Mouse (Mus musculus) kidney, postnatal 0 days (tissue): ENCODE results near the gene Rps18. TPM values are rescaled to one million over a fixed set of nuclear protein-coding genes. Genes with fewer than 3 reads are reported as not detected.

Experiments
- ATAC-seq: fragments of 200-750 bp; cut with Nextera tagmentation; replicated peaks from 2 replicates; pipeline ENCODE4 v1.8.0; 2017; ENCODE audit warnings: low read depth, moderate number of reproducible peaks, moderate TSS enrichment, moderate library complexity; ENCODE audit not compliant: low FRiP score
- DNase-seq: peaks from one replicate; pipeline ENCODE4 v3.0.0-alpha.2; 2016; ENCODE audit warnings: low spot score
- H3K27ac ChIP-seq: fragments of 300-500 bp; sonication (generic); 2 replicates; pipeline ENCODE4 v1.5.1; 2014; ENCODE audit warnings: mild to moderate bottlenecking
- H3K27me3 ChIP-seq: fragments of 300-500 bp; sonication (generic); 2 replicates; pipeline ENCODE4 v1.6.1; 2014; ENCODE audit warnings: low read length, mixed read lengths; ENCODE audit not compliant: insufficient read depth
- H3K36me3 ChIP-seq: fragments of 300-500 bp; sonication (generic); 2 replicates; pipeline ENCODE4 v1.6.1; 2014; ENCODE audit warnings: low read length, mixed read lengths; ENCODE audit not compliant: insufficient read depth
- H3K4me1 ChIP-seq: fragments of 300-500 bp; sonication (generic); replicated peaks from 2 replicates; pipeline ENCODE4 v1.6.1; 2014; ENCODE audit warnings: antibody characterized with exemption, low read length, mixed read lengths; ENCODE audit not compliant: insufficient read depth
- H3K4me2 ChIP-seq: fragments of 300-500 bp; sonication (generic); 2 replicates; pipeline ENCODE4 v1.6.1; 2014; ENCODE audit warnings: mild to moderate bottlenecking, low read length, moderate library complexity, mixed read lengths
- H3K4me3 ChIP-seq: fragments of 300-500 bp; sonication (generic); replicated peaks from 2 replicates; pipeline ENCODE4 v1.5.1; 2014; ENCODE audit warnings: low read depth, low read length
- H3K9ac ChIP-seq: fragments of 300-500 bp; sonication (generic); 2 replicates; pipeline ENCODE4 v1.6.1; 2014; ENCODE audit warnings: low read depth, low read length
- H3K9me3 ChIP-seq: fragments of 300-500 bp; sonication (generic); replicated peaks from 2 replicates; pipeline ENCODE4 v1.6.1; 2016; ENCODE audit warnings: low read length, inconsistent platforms, mixed read lengths
- CTCF ChIP-seq: IDR thresholded peaks from 2 replicates; pipeline ENCODE4 v1.5.1; 2016; ENCODE audit warnings: antibody characterized with exemption, low read depth, mild to moderate bottlenecking, moderate library complexity
- WGBS: fragments of 180-500 bp; shearing (Covaris S2); extraction: QIAGEN DNeasy Blood & Tissue Kit; methylation state at CpG from one replicate; pipeline ENCODE4 v1.1.7; 2014; 5-methylcytosine and 5-hydroxymethylcytosine counted together
- polyA plus RNA-seq: library from polyadenylated mRNA; unstranded; fragments of >200 nt; fragmentation: Nextera tagmentation; extraction: Ambion mirVana; gene quantifications from 2 replicates; pipeline ENCODE4 v1.2.1, GENCODE M21; 2015

Gene Rps18
- polyA plus RNA-seq, 1 experiment from 2014 or later: 2,304 TPM

DNA sequence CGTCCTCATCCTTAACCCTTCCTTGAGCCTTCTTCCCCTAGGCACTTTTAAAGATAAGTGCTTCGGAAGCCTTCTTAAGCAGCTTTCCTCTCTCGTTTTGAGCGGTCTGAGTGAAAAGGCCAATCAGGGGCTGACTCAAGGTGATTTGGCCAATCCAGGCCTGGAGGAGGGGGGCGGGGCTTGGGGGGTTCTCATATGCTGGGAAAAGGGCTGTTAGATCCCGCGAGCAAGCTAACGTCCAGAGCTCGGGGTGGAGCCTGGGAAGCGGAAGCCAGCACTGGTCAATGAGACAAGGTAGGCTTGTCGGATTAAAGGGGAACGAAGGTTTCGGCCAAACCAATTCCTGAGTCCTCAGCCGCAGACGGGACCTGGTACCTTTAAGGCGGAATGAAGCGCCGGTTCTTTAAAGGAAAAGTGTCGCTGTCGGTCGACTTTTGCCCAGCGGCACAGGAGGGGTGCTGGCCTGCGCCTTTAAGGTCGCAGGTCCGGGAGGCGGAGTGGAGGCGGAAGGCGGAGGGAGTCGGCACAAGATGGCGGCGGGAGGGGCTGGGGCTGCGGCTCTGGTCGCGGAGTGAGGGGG lies 40.0 kb downstream of the Rps18 start, which contains the start of the genes Tapbp and Zbtb22:
Gene Tapbp (plus strand): TSS at position 229 of the 580 bp plus-strand sequence.
Gene Zbtb22 (plus strand): TSS at position 234 of the 580 bp plus-strand sequence.
- no peaks in the 10 kb centered on the region for H3K9me3 ChIP-seq
- no peak for TF ChIP-seq CTCF
- peak within 1 kb of the TSS; percentile 63 for H3K4me3 ChIP-seq
- DNase-seq: peak; percentile 99
- H3K27ac ChIP-seq: peak within 1 kb of the TSS; percentile 82
- no peaks in the 10 kb centered on the region for H3K27me3 ChIP-seq
- peak within 1 kb of the TSS; percentile 69 for H3K9ac ChIP-seq
- WGBS: under 1% methylated on average over 34 of the region's 34 CpGs
- peaks cover 12% of the 10 kb centered on the region for H3K4me1 ChIP-seq
- H3K4me2 ChIP-seq: peak within 1 kb of the TSS; percentile 70
- peaks cover 30% of the 10 kb centered on the region for H3K36me3 ChIP-seq
- peak; percentile 90 for ATAC-seq

DNA sequence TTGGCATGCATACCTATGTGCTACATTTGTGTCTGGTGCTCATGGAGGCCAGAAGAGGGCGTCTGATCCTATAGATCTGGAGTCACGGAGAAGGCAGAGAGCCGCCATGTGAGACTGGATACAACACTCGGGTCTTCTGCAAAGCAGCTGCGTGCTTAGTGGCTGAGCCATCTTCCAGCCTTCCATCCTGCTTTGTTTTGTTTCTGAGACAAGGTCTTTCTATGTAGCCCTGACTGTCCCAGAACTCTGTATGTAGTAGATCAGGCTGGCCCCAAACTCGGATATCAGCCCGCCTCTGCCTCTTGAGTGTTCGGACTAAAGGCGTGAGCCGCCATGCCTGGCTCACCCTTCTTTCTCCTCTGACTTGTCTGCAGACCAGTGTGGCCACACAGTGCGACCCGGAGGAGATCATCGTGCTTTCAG lies 40.8 kb downstream of the Rps18 start:
- Histone ChIP-seq H3K27ac (peak overlapping the region; percentile 37; the same call in 1 of the 2 replicates), H3K27me3 (no peaks in the 10 kb centered on the region), H3K4me2 (peak overlapping the region; percentile 36; the same call in 1 of the 2 replicates), H3K9ac (no peak overlapping the region), H3K36me3 (peaks cover 30% of the 10 kb centered on the region), H3K9me3 (no peaks in the 10 kb centered on the region), H3K4me3 (no peak overlapping the region), H3K4me1 (peaks cover 18% of the 10 kb centered on the region)
- WGBS: 72% methylated on average over 13 of the region's 13 CpGs
- TF ChIP-seq CTCF: peak; percentile 33
- DNase-seq: no peak
- no peak for ATAC-seq

DNA sequence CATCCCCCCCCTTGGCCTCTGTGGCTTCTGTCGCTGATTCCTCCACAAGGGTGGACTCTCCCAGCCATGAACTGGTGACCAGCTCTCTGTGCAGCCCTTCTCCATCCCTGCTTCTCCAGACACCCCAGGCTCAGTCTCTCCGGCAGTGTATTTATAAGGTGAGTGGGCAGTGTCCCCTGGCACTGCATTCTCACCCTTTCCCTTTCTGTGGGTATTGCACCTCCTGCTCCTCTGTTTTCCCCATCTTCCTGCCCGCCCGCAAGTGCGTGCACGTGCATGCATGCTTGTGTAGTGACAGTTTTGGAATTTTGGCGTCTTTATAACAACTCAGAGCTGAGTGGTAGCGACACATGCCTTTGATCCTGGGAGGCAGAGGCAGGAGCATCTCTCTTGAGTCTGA lies 41.9 kb downstream of the Rps18 start:
- Histone ChIP-seq H3K4me2 (no peak overlapping the region), H3K36me3 (peaks cover 30% of the 10 kb centered on the region), H3K27me3 (no peaks in the 10 kb centered on the region), H3K4me3 (no peak overlapping the region), H3K9ac (no peak overlapping the region), H3K27ac (no peak overlapping the region), H3K4me1 (peaks cover 18% of the 10 kb centered on the region), H3K9me3 (no peaks in the 10 kb centered on the region)
- WGBS: 94% methylated on average over 8 of the region's 8 CpGs
- no peak for DNase-seq
- ATAC-seq: no peak
- no peak for TF ChIP-seq CTCF

DNA sequence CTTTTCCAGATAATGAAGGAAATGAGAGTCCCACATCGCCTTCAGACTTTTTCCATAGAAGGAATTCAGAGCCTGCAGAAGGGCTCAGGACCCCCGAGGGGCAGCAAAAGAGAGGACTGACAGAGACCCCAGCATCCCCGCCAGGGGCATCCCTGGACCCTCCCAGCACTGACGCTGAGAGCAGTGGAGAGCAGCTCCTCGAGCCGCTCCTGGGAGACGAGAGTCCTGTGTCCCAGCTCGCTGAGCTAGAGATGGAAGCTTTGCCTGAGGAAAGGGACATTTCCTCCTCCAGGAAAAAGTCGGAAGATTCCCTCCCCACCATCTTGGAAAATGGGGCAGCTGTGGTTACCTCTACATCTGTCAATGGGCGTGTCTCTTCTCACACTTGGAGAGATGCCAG lies 42.5 kb downstream of the Rps18 start:
- Histone ChIP-seq H3K4me3 (no peak overlapping the region), H3K9me3 (no peaks in the 10 kb centered on the region), H3K9ac (no peak overlapping the region), H3K27ac (no peak overlapping the region), H3K36me3 (peaks cover 30% of the 10 kb centered on the region), H3K27me3 (no peaks in the 10 kb centered on the region), H3K4me1 (peaks cover 20% of the 10 kb centered on the region), H3K4me2 (no peak overlapping the region)
- no peak for TF ChIP-seq CTCF
- WGBS: 90% methylated on average over 10 of the region's 10 CpGs
- no peak for ATAC-seq
- no peak for DNase-seq

DNA sequence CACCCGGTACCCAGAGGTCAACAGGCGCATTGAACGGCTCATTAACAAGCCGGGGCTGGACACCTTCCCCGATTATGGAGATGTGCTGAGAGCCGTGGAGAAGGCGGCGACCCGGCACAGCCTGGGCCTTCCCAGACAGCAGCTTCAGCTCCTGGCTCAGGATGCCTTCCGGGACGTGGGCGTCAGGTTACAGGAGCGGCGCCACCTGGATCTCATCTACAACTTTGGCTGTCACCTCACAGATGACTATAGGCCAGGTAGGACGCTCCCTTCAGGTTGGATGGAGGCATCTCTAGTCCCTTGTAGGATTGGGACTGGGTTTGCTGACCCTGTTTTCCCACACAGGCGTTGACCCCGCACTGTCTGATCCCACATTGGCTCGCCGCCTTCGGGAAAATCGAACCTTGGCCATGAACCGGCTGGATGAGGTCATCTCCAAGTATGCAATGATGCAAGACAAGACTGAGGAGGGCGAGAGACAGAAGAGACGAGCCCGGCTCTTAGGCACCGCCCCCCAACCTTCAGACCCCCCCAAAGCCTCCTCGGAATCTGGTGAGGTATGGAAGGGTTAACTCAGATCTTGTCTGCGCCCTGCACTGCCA lies 43.9 kb downstream of the Rps18 start:
- ATAC-seq (no peak), DNase-seq (no peak)
- no peak overlapping the region for H3K27ac ChIP-seq
- WGBS: 51% methylated on average over 28 of the region's 28 CpGs
- H3K4me1 ChIP-seq: peaks cover 25% of the 10 kb centered on the region
- peak overlapping the region; percentile 23; the same call in 1 of the 2 replicates for H3K9ac ChIP-seq
- H3K36me3 ChIP-seq: peaks cover 30% of the 10 kb centered on the region
- TF ChIP-seq CTCF: 0 out of 2 replicates have a peak, but pooled peaks have one; percentile 2
- no peak overlapping the region for H3K4me3 ChIP-seq
- peak overlapping the region; percentile 27 for H3K4me2 ChIP-seq
- no peaks in the 10 kb centered on the region for H3K9me3 ChIP-seq
- H3K27me3 ChIP-seq: no peaks in the 10 kb centered on the region

DNA sequence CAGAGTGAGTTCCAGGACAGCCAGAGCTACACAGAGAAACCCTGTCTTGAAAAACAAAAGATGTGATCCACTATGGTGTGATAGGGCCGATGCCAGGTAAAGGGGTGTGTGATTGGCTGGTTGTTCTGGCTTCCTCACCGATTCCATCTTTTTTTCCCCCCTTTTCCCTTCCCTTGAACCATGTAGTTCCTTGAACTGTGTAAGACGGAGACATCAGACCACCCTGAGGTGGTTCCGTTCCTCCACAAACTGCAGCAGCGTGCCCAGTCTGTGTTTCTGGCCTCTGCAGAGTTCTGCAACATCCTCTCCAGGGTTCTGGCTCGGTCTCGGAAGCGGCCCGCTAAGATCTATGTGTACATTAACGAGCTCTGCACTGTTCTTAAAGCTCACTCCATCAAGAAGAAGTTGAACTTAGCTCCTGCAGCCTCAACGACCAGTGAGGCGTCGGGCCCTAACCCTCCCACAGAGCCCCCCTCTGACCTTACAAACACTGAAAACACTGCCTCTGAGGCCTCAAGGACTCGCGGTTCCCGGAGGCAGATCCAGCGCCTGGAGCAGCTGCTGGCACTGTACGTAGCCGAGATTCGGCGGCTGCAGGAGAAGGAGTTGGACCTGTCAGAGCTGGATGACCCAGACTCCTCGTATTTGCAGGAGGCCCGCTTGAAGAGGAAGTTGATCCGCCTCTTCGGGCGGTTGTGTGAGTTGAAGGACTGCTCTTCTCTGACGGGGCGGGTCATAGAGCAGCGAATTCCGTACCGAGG lies 44.6 kb downstream of the Rps18 start:
- H3K4me1 ChIP-seq: peaks cover 20% of the 10 kb centered on the region
- H3K4me2 ChIP-seq: peak overlapping the region; percentile 27
- DNase-seq (no peak), ATAC-seq (no peak)
- no peak overlapping the region for H3K4me3 ChIP-seq
- H3K27me3 ChIP-seq: no peaks in the 10 kb centered on the region
- WGBS: 56% methylated on average over 31 of the region's 31 CpGs
- H3K9ac ChIP-seq: peak overlapping the region; percentile 23; the same call in 1 of the 2 replicates
- peaks cover 30% of the 10 kb centered on the region for H3K36me3 ChIP-seq
- no peak for TF ChIP-seq CTCF
- H3K9me3 ChIP-seq: no peaks in the 10 kb centered on the region
- no peak overlapping the region for H3K27ac ChIP-seq
